Mouse (Mus musculus) natural killer cell, adult 2 months (primary cell): ENCODE measurements around the gene Atp5b.
A peak's percentile ranks its signal among the peaks of the same experiment; 100 is the strongest.
"Not testable (repeated sequence)": the region's sequence is repeated elsewhere in the genome, so short reads cannot be mapped to it uniquely, and the experiment has no call there.

Experiments
- DNase-seq, 2 experiments: peaks; one replicate each; pipeline ENCODE4 v3.0.0; 2022; ENCODE audit warnings: low spot score in 2 of 2

The Atp5b gene

DNA sequence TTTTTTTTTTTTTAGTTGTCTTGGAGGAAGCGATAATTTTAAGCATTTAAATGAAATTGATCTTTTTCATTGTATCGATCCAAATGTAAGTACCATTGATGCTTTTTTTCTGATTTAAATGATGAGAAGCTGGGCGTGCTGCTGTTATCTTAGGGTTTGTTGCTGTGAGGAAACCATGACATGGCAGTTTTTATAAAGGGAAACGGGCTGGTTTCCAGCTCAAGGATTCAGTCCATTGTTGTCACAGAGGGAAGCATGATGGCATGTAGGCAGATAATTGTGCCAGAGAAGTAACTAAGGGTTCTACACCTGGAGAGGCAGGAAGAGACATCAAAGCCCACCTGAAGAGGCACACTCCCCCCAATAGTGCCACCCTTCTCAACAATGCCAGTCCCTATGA, 13.9 kb upstream of the Atp5b start:
- no peak for DNase-seq

GRCm38 (mm10) chr10:128070432-128070831, 12.6 kb upstream of the Atp5b start:
- not testable (repeated sequence) for DNase-seq

DNA sequence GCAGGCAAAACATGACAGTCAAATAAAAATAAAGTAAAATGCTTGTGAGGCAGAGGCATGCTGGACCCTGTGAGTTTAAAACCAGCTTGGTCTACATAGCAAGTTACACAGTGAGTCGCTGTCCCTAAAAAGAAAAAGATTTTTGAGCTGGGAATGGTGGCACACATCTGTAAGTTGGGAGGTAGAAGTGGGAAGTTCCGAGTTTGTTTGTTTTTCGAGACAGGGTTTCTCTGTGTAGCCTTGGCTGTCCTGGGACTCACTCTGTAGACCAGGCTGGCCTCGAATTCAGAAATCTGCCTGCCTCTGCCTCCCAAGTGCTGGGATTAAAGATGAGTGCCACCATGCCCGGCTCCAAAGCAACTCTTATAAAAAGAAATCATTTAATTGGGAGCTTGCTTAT, 4.8 kb upstream of the Atp5b start:
- not testable (repeated sequence) for DNase-seq

DNA sequence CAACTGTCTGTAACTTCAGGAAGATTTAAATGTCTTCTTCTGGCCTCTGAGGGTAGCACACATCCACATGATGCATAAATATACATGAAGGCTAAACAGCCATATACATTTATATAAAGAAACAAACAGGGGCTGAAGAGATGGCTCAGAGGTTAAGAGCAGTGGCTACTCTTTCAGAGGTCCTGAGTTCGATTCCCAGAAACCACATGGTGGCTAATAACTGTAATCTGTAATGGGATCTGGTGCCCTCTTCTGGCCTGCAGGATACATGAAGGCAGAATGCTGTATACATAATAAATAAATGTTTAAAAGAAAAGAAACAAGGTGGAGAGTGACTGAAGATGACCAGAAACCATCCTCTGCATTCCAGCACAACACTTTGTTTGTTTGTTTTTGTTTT, 2.6 kb upstream of the Atp5b start:
- peak; percentile 38 to 46 for DNase-seq

DNA sequence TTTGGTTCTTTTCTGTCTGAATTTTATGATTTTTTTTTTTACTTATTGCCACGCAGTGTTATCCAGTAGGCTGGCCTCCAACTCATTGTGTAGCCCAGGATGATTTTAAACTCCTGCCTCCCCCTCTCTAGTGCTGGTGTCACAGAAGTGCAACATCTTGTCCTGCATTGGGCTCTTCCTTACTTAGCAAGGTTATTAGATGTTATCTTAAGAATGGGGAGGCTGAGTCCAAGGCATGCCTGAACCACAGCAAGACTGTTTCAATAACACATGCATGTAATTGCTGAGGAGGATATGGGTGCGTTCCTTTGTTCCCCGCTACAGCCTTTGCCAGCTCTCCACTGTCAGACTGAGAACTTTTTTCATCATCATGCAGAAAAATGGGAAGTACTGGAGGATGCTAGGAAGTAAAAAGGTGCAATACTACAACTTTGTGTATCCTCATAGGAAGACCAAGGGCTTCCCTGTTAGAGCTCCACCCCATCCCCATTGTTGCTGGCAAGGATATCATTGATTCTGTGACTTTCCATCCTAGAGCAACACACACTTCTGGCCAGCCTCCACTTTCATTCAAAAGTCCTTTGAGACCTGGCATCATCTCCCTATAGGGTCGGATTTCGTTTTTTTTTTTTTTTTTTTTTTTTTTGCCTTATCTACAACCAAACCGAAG, 1.1 kb upstream of the Atp5b start:
- DNase-seq, result no peak

GRCm38 (mm10) chr10:128082477-128082808, 630 bp upstream of the Atp5b start:
- no peak for DNase-seq

DNA sequence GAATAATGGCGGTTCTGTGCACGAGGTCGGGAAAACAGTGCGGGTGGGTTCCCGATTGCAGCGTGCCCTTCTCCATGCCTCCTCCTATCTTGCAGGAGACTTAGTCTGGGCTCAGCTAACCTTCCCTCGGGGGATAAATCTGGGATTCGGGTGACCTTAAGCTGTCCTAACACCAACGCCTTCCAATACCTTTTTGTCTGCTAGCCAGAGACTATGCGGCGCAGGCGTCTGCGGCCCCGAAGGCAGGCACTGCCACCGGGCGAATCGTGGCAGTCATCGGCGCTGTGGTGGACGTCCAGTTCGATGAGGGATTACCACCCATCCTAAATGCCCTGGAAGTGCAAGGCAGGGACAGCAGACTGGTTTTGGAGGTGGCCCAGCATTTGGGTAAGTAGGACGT, 615 bp downstream of the Atp5b start:
- peak in 1 of 2 experiments; percentile 24 for DNase-seq

- no peak for DNase-seq
These were observed 1.1 kb downstream of the Atp5b start for GRCm38 (mm10) chr10:128084160-128084559.

DNA sequence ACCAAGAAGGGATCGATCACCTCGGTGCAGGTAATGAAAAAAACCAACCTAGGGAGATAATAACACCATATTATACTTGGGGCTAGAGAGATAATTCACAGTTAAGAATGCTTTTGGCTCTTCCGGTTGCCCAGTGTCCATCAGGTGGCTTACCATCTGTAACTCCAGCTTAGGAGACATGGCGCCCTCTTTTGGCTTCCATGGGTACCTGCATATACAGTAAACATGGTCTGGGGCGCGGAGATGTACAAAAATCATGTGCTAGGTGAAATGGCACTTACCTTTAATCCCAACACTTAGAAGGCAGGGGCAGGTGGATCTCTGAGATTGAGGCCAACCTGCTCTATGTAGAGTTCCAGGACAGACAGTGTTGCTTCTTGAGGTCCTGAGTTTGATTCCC, 3.3 kb downstream of the Atp5b start:
- peak in 1 of 2 experiments; percentile 32 for DNase-seq

DNA sequence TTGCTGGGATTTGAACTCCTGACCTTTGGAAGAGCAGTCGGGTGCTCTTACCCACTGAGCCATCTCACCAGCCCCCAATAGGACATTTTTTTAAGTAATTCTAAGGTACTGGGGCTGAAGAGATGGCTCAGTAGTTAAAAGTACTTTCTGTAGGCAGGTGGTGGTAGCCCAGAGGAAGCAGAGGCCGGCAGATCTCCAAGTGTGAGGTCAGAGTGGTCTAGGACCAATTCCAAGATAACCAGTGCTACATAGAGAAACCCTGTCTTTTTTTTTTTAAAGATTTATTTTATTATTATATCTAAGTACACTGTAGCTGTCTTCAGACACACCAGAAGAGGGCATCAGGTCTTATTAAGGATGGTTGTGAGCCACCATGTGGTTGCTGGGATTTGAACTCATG, 4.1 kb downstream of the Atp5b start:
- DNase-seq, result not testable (repeated sequence)

DNA sequence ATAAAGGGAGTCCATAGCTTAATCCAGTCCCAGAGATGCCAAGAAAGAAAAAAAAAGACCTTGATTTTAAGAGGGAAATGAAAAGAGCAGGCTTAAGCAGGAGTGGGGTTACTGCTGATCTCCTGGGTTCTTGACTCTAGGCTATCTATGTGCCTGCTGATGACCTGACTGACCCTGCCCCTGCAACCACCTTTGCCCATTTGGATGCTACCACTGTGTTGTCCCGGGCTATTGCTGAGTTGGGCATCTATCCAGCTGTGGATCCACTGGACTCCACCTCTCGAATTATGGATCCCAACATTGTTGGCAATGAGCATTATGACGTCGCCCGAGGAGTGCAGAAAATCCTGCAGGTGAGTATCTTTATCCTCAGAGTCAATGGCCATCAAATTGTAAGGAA, 5.1 kb downstream of the Atp5b start:
- DNase-seq, result no peak

GRCm38 (mm10) chr10:128089842-128090241, 6.8 kb downstream of the Atp5b start:
- DNase-seq, result no peak

DNA sequence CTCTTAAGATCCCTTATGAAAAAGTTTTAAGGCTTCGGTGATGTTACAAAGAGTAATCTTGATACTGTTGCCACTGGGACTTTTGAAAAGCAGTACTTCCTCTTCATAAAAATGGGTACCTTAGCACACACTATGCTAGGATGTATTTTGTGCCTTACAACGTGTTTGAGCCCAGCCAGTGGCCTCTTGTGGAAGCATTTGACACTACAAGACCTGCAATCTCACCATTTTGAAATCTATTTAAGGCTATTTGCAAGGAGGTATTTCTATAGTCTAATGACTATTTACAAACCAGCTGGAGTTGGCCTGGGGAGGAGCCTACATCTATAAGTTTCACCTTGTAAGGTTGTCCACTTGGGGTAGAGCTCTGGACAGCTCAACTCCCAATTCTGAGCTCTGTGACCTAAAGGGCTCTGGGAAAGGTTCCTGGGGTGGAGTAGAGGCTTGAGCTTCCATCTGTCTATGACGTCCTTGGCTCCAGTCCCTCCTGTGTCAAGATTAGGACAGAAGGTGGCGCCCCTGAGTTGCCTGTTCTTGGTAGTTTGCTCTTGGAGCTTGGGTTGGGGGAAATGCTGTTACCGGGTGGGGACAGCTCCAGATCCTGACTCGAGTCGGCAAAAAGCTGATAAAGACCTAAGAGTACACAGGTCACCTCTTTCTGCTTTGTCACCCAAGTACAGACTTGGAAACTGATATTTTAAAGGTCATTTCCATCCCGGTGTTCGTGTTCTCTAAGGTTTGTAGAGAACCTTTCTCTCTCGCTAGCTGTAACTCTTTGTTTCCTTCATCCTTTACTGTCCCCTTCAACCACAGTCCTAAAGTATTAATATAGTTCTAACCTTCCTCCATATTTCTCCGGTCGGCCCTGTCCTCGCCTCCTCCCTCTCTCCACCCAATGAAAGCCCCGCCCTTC, 7.8 kb downstream of the Atp5b start:
- DNase-seq, result peak; percentile 82 to 90

- peak; percentile 58 to 71 for DNase-seq
These were observed 8.8 kb downstream of the Atp5b start, which contains the start of gene Baz2a for GRCm38 (mm10) chr10:128091564-128092505. Baz2a (plus strand) TSS chr10:128091577.

DNA sequence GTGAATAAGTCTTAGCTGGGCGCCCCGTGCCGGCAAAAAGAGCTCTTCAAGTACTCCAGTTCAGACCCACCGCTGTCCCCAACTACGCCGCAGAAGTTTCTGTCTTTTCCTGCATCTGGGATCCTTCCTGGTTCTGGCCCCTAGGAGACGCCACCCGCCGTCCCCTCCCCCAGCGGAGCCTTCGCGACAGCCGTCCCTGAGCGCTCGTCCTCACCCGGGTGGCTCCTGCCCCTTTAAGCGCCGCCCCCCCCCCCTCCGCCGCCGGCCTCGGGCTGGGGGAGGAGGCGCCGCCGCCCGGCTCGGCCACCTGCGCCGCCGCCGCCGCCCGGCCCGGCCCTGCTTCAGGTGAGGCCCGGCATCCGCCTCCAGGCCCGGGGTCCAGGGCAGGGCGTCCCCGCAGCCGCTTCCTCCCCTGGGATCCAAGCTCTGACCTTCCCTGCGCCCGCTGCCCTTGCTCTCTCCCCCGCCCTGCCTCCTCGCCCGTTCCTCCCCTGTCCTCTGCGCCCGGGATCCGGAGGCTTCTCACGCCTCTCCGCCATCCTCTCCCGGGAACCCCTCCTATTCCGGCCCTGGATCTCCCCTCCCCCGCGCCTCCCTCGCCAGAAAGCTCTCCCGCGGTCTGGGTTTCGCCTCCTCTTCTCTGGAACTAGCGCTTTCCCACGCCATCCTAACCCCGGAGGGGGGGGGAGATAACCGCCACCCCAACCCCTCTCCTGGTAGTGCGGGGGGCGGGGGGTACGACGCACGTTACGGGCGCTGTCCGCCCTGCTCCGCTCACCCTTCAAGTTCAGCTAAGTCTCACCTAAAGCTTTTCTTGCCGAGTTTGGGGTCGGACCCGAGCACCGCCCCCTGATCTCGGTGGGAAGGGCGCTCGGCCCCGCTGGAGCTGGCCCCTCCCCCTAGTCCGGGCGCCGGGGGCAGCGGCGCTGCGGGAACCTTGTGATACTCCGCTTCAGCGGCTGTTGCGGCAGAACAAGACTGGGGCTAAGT, 9.7 kb downstream of the Atp5b start:
- DNase-seq, result peak; percentile 40 to 81

DNA sequence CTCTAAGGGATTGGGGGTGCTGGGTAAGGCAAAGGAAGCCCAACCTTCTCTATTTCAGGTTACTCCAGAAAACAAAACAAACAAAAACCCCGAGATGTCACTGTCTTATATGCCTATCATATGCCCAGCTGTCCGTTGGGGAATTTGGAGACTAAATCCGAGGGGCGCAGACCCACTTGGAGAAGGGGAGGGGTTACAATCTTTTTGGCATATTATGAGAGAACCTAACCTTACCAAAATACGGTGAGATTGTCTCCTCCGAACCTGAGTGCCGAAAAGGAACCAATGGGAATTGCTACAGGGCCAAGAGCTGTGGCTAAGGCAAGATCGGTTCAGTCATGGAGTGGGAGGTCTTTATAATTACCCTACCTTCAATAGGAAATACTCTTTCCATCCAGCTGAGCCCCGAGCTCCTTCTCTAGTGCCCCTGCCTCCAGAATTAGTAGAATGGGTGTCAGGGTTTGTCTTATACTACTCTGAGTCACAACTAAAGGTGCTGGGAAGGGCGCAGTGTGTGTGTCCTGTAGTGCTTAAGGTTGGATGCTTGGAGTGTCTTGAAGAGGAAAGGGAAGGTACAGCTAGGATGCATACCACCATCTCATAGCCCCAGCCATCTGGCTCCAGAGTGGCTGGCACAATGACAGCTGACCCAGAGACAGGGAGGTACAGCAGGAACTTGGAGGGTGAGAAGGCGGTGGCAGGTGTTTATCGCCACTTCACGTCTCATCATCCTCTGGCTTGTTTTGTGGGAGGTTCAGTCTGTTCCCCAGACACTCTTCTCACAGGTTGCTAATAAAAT, 10.6 kb downstream of the Atp5b start:
- DNase-seq, result peak; percentile 60 to 68

DNA sequence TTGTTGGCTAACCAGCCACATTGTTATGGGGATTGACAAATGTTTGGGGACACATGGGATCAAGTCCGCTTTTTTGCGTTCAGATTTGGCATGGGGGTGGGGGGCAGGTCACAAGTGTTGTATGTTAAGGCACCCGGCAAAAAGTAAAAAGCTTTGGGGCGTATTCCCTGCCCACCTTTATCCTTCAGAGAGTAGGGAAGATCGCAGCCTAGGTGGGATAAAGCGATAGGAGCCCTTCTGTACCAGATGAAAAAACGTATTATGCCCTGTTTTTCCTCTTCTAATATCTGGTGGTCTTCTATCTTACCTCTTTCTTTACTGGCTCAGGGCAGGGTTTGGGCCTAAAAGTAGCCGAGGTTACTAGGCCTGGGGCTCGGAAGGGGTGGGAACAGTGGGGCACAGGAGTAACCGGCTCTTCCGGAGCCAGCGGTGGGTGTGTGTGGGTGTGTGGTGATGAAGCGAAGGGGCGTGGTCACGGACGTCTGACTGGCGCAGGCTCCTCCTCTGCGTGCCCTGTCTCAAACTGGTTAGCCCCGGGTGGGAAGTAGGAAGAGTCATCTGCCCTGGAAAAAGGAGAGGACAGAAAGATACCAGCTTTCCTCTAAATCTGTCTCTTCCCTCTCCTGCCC, 11.4 kb downstream of the Atp5b start:
- DNase-seq, result peak; percentile 90 to 92

DNA sequence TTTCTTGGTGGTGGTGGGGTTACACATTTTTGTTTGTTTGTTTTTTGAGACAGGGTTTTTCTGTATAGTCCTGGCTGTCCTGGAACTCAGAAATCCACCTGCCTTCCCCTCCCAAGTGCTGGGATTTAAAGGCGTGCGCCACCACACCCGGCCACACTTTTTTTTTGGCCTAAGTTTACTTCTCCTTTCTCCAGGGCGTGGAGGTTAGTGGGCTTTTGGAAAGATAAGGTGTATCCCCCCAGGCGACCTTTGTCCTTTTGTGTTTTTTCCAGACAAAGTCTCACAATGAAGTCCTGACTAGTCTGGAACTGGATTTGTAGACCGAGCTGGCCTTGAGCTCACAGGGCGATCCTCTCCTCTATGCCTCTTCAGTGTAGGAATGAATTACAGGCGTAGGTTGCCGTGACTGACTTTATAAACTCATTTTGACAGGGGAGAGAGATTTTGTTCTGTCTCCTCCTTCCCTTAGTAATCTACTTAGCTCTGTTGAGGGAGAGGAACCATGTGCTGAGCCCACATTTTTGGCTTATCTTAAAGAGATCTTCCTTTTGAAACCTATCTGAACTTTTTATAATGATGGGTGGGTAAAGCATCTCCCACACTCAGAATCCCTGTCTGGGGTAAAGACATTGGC, 12.0 kb downstream of the Atp5b start:
- DNase-seq, result no peak

DNA sequence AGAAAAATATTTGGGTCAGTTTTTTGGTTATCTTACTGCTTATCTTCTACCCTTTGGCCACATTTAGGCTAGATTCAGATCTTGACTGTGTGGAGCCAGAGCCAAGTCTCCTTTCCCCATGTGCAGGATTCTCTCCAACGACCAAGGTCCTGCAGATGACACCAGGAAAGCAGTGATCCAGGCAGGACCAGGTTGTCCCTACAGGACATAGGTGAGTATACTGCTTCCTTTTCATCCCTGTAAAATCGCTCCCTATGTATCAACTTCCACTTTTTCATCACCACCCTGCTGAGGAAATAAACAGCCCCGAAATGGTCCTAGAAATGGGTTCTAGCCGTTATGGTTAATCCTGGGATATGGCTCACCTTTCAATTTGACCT, 13.2 kb downstream of the Atp5b start:
- no peak for DNase-seq
